Mouse (Mus musculus): Measurements from ENCODE around the gene Msto1.

DNA sequence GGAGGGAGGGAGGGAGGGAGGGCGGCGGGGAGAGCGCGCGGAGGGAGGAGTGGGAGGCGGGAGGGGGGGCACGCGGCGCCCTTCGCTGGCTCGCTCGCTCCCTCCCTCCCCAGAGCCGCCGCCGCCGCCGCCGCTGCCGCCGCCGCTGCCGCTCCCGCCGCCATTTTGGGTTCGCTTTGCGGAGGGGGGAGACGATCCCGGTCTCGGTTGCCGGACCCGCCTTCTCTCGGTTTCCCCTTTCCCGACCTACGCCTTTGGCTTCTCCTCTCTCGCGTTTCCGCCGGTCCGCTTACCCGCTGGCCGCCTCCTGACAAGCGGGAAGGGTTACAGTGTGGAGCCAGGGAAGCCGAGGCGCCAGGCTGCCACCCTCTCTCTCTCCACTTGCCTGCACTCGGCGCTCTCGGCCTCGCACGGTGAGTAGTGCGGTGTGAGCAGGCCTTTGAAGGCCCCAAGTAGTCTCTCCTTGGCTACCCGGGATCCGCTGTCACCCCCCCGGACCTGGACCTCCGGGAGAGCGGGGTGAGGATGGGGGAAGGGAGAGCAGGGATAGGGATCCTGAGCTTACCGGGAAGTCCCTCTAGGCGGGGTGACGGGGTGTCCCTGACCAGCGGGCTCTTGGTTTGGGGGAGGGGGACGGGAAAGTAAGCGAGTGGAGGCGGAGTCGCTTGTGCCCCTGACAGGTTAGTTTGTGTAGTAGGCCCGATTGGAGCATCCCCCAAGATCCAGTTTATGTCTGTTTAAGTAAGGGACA, 37.0 kb upstream of the Msto1 start, which contains the start of the genes Ash1l and Dap3:
- TF ChIP-seq CTCF (conservative IDR thresholded peaks at IDR 0.05; ENCODE audit: low read length) (no peak), POU5F1 (IDR thresholded peaks at IDR 0.05; ENCODE audit: borderline replicate concordance, low read length) (no peak)

All from E14TG2a.4 (cell line).